Mouse (Mus musculus): Measurements from ENCODE around the gene Foxd3.

The Foxd3 gene

GRCm38 (mm10) chr4:99657430-99657820 is 1.3 kb downstream of the Foxd3 start:
- DNase-seq (ENCODE audit: low spot score) = no peak

- DNase-seq (ENCODE audit: low spot score) = no peak
These were observed 1.9 kb downstream of the Foxd3 start for GRCm38 (mm10) chr4:99657831-99658470.

- no peak for DNase-seq (ENCODE audit: low spot score)
These were observed 2.8 kb downstream of the Foxd3 start for GRCm38 (mm10) chr4:99658881-99659280.

GRCm38 (mm10) chr4:99659361-99660072 is 3.4 kb downstream of the Foxd3 start:
- no peak for DNase-seq (ENCODE audit: low spot score)

GRCm38 (mm10) chr4:99660073-99660611 is 4.0 kb downstream of the Foxd3 start:
- no peak for DNase-seq (ENCODE audit: low spot score)

GRCm38 (mm10) chr4:99660981-99661380 is 4.9 kb downstream of the Foxd3 start:
- DNase-seq (ENCODE audit: low spot score) = no peak

- no peak for DNase-seq (ENCODE audit: low spot score)
These were observed 5.9 kb downstream of the Foxd3 start for GRCm38 (mm10) chr4:99661956-99662355.

- no peak for DNase-seq (ENCODE audit: low spot score)
These were observed 6.3 kb downstream of the Foxd3 start for GRCm38 (mm10) chr4:99662431-99662830.

GRCm38 (mm10) chr4:99662841-99663567 is 6.9 kb downstream of the Foxd3 start:
- no peak for DNase-seq (ENCODE audit: low spot score)

GRCm38 (mm10) chr4:99663710-99664109 is 7.6 kb downstream of the Foxd3 start:
- no peak for DNase-seq (ENCODE audit: low spot score)

GRCm38 (mm10) chr4:99670203-99670851 is 14.2 kb downstream of the Foxd3 start:
- no peak for DNase-seq (ENCODE audit: low spot score)

GRCm38 (mm10) chr4:99675191-99675590 is 19.1 kb downstream of the Foxd3 start:
- no peak for DNase-seq (ENCODE audit: low spot score)

- DNase-seq (ENCODE audit: low spot score) = no peak
These were observed 27.8 kb downstream of the Foxd3 start for GRCm38 (mm10) chr4:99683941-99684340.

- no peak for DNase-seq (ENCODE audit: low spot score)
These were observed 30.2 kb downstream of the Foxd3 start for GRCm38 (mm10) chr4:99686308-99686707.

Data from layer of hippocampus, adult 9-10 months (tissue).